Mouse (Mus musculus): ENCODE measurements around the gene Stc2. TPM values are rescaled to one million over a fixed set of nuclear protein-coding genes. Genes with fewer than 3 reads are reported as not detected.

Gene Stc2
- polyA plus RNA-seq, 1 experiment from 2014 or later, result 0.73 TPM

DNA sequence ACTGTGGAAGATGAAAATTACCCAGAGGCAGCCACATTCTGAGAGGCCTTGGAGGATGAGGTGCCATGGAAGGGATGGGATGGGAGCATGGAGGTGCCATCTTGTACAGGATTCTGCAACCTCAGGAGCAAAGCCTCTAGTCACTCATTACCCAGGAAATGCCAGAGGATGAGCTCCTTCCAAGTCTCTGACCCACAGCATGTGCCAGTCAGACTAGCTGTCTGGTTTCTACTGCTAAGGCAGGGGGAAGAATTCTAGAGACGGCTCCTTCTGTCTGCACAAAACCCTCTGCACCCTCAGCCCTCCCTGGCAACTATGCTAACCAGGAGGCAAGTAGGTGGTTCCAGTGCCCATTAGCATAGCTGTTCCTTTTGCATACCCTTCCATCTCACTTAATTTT lies 15.4 kb downstream of the Stc2 start:
- Histone ChIP-seq H3K9ac (replicated peaks; ENCODE audit: low read length) (no peak overlapping the region), H3K4me2 (ENCODE audit: low read depth, low read length) (no peak overlapping the region), H3K27me3 (ENCODE audit: control insufficient read depth, insufficient read depth, low read length) (no peaks in the 10 kb centered on the region), H3K27ac (replicated peaks; ENCODE audit: low read depth, low read length) (no peak overlapping the region), H3K4me3 (ENCODE audit: low read depth, low read length) (no peak overlapping the region), H3K9me3 (replicated peaks; ENCODE audit: control insufficient read depth, low read length) (no peaks in the 10 kb centered on the region), H3K36me3 (replicated peaks; ENCODE audit: control insufficient read depth, insufficient read depth, low read depth, low read length) (no peaks in the 10 kb centered on the region), H3K4me1 (ENCODE audit: control insufficient read depth, insufficient read depth, low read length) (no peaks in the 10 kb centered on the region)
- no peak for ATAC-seq (replicated peaks; ENCODE audit: insufficient number of reproducible peaks, low FRiP score, low TSS enrichment, low read depth)
- 84% methylated on average over 1 of the region's 1 CpGs for WGBS
- no peak for DNase-seq (ENCODE audit: low spot score)

Other genes starting within 250 kb of the Stc2 start
- not detected in 2 replicates for gene Gm17332, start 187.6 kb downstream of the Stc2 start, polyA plus RNA-seq (2014; fragmentation: Nextera tagmentation; extraction: Ambion mirVana)

Data from embryonic facial prominence, embryonic 11.5 days (tissue).